Mouse (Mus musculus) heart, postnatal 36 days (tissue): ENCODE data around the gene Cnpy1. TPM values are rescaled to one million over a fixed set of nuclear protein-coding genes. Genes with fewer than 3 reads are reported as not detected.

ENCODE experiments used
- DNase-seq, 2 experiments: peaks; one replicate each; pipeline ENCODE4 v3.0.0; 2021 to 2022
- intact Hi-C: fragments of 180-260 bp; cut with DNase I; formaldehyde crosslinking; loops from one replicate; pipeline ENCODE4 v1.15.1; 2025
- total RNA-seq, 2 experiments: library from RNA; stranded (reverse); gene quantifications; 2 replicates each; pipeline ENCODE4 v1.2.3; 2021

Gene Cnpy1
- total RNA-seq, 2 experiments from 2014 or later: not detected

DNA sequence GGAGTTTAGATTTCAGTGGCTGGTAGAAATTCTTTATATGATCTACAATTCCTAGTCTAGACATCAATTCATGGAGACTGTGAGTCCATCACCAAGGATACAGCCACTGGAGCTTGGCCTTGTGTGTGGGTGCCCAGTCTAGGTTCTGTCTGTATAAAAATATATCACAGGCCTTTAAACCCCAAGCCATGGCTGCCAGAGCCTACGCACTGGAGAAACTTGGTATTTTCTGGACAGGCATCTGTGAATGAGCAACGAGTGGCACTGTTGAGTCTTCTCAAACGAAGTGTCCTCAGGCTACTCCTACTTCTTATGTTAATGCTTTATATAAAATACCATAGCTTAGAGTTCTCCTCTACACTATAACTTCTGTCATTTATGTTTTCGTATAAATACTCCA, 4.2 kb downstream of the Cnpy1 start:
- intact Hi-C loops: no loop called here
- DNase-seq: no peak

DNA sequence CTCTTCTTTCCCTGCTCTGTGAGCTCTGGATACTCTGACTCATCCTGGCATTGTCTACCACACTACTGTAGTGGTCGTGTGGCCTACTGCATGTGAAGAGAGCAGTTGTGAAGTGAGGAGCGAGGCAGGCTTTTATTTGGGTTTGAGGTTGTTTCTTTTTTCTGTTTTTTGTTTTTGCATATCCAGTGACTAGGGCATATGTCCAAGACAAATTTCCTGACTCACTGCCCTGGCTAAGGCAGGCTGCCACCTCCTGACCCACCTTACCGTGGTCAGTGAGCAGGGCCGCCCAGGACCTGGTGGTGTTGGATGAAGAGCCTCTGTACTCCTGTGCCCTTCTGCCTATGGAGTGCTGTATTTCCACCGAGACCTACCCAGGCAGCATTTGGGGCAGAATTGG, 5.8 kb downstream of the Cnpy1 start:
- DNase-seq: no peak
- intact Hi-C loops: no loop called here

- intact Hi-C loops: no loop called here
- DNase-seq: no peak
Observed at GRCm38 (mm10) chr5:28238876-28239275, 6.7 kb downstream of the Cnpy1 start.

DNA sequence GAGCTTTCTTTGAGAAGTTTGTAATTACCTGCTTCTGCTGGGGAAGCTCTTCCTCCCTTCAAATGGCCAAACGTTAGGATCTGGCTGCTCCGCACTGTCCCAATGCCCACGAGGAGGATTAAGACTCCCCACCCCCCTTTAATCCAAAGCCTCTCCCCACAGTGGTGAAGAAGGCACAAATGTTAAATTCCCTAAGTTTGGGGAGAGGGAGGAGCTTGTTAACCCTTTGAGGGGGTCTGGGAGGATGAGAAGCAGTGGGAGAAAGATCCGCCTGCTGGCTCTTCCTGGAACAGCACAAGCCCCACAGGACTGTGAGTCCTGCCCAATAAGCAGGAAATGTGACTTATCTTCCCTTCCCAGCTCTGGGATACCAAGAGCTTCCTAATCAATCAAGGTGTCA, 7.5 kb downstream of the Cnpy1 start:
- DNase-seq: no peak
- intact Hi-C loops: no loop called here

DNA sequence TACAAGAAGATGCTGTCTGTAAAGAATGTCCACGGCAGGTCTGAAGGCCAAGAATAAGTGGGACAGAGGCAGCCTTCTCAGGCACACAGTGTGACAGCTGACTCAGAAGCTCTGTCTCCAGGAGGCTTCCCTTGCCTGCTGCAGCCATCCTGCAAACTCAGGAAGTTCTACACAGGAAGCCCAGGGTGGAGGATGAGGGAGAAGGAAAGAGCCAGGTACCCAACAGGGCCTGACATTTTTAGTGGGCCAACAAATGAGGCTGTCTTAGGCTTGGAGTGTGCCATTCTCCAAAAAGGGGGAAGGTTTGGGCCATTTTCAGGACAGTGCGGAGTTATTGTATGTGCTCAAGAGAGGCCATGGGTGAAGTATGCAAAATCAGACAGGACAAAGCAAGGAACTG, 7.9 kb downstream of the Cnpy1 start:
- DNase-seq: no peak
- intact Hi-C loops: no loop called here

DNA sequence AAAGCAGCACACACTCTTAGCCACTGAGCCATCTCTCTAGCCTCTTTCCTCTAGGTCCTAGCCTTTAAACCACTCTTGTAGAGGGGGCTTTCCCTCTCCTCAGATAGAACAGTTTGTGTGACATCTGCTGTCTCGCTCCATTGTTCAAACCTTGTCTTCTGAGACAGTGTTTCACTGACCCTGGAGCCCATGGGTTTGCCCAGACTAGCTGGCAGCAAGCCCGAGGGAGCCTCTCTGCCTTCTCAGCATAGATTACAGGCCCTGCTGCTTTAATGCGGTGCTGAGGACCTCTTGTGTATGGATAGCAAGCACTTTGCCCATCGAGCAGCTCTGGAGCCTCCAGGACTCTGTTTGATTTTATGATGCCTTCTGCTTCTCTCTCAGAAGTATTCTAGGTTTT, 8.6 kb downstream of the Cnpy1 start:
- no peak for DNase-seq
- intact Hi-C loops: no loop called here

DNA sequence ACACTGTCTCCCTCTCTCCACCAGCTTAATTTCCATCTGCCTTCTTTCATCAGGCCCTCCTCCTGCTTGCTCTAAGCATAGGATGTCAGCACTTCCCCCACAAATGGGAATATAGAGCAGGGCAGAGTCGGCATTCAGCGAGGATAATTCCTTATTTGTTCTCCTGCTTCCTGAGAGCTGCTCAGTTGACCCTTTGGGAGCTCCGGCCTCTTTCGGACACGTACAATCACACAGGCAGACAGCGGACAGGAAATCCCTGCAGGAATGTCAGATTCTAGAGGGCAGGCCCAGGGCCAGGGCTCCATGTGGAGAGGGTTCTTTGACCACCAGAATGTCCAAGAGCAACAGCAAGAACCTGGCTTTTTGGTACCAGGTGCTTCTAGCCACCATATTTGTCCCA, 9.5 kb downstream of the Cnpy1 start:
- intact Hi-C loops: no loop called here
- no peak for DNase-seq

DNA sequence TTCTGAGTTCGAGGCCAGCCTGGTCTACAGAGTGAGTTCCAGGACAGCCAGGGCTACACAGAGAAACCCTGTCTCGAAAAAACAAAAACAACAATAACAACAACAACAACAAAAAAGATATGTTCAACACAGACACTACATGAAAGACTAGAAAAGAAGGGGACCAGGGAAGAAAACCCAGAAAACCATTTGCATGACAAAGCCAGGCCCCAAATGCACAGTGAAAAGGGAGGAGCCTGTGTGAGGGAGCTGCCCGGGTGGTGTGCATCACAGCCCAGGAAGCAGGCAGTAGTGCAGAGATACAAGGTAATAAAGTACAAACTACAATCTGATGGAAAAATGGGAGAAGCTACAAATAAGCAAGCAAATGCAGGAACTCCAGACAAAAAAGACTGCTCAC, 13.5 kb downstream of the Cnpy1 start:
- intact Hi-C loops: no loop called here
- no peak for DNase-seq

GRCm38 (mm10) chr5:28219596-28219995, 26.0 kb downstream of the Cnpy1 start:
- intact Hi-C loops: no loop called here
- DNase-seq: no peak

DNA sequence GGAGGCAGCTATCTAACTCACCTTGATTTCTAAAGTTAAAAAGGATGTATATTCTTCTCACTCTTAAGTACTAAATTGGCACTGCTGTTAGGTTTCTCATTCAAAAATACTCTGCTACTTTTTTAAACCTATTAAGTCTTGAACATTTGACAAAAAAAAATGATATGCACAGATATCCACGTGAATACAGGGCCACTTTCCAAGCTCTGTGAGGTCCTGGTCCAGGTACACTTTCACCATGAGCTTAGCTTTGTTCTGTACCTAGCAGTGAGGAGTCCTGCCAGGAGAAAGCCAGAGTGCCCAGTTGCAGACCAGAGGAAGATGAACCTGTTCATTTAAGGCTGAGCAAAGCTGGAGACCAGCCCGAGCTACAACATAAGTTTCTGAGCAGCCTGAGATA, 32.2 kb downstream of the Cnpy1 start:
- intact Hi-C loops: no loop called here
- DNase-seq: no peak

GRCm38 (mm10) chr5:28211651-28212310, 33.8 kb downstream of the Cnpy1 start:
- intact Hi-C loops: no loop called here
- DNase-seq: no peak

GRCm38 (mm10) chr5:28210591-28211550, 34.7 kb downstream of the Cnpy1 start:
- intact Hi-C loops: no loop called here
- no peak for DNase-seq

DNA sequence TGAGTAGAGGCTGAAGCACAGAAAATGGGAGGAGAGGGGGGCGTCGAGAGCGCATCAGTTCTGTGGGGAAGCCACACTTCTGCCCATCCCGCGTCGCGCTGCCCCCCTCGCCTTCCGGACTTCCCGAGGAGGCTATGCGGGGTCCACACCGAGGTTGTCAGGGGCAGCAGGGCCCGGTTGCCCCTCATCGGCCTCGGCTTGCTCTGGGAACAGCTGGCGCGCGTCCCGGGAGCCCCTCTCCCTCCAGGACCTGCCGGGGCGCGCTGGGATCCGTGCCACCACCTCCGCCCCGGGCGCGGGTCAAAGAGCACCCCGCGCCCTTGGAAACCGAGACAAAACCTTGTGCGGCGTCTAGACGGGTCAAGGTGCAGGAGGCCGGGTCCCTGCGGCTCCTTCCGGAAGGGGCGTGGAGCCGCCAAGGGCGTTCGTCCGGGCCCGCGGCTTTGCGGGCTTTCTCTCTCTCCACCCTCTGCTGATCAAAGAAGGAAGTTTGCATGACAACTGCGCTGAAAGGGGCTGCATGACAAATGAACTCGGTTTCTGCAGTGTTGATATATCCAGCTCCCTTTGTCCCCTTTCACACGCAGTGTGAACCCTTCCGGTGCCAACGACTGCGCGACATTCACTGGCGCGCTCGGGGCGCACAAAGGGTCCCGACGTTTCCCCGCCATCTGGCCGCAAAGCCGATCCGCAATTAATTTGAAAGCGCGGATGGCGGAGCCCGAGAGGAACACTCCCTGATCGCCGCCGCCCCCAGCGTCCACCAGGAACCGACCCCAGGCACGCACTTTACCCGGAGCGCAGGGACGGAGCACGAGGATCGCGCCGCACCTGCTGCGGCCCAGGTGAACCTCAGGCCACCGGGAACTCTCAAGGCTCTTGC, 35.8 kb downstream of the Cnpy1 start:
- DNase-seq: no peak
- intact Hi-C loops: no loop called here

DNA sequence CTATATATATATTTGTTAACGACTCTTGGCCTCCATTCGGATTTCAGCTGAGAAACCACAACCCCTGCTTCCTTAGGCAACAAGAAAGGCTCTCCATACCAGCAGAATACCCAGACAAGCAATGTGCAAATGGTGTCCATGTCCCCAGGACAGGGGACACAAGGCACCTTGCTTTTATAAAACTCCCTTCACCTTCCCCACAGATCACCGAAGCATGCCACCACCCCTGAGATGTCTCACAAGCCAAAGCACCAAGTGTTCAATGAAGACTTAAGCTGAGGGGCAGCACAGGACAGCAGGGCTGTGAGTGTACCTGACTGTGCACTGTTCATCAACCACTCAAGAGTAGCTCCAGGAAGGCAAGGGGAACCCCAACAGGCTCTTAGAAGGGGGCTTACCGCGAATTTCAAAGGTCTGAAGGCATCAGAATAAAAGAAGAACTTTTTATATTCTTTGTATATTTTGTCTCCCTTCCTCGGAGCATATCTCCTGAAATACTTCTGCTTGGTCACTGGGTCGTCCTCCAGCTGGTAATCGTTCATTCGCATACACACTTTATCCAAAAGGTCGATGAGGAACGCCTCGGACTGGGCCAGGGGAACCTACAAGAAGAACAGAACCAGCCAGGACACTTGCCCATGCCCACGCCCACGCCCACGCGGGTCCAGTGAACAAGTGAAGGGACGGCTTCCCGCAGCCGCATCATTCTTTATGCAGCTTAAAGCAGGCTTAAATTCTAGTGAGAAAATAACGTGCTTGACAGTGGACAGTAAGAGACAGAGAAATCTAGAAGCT, 36.7 kb downstream of the Cnpy1 start:
- intact Hi-C loops: no loop called here
- no peak for DNase-seq

GRCm38 (mm10) chr5:28207043-28207442, 38.6 kb downstream of the Cnpy1 start:
- DNase-seq: no peak
- intact Hi-C loops: no loop called here

DNA sequence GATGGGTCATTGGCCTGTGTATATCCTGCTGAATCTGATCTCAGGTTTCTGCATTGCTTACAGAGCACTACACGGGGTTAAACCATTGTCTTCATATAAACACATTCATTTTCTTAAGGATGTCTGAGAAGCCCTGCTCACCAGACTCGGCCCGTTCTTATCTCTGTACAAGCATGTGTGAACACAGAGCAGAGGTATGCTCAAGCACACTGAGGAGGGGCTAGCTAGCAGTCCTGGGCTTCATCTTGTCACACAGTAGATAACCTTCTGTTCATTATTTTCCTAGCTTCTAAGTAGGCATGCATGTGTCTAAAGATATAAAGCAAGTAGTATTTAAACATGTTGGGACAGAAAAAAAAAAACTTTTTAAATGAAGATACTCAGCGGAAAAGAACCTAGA, 39.2 kb downstream of the Cnpy1 start:
- DNase-seq: no peak
- intact Hi-C loops: no loop called here

DNA sequence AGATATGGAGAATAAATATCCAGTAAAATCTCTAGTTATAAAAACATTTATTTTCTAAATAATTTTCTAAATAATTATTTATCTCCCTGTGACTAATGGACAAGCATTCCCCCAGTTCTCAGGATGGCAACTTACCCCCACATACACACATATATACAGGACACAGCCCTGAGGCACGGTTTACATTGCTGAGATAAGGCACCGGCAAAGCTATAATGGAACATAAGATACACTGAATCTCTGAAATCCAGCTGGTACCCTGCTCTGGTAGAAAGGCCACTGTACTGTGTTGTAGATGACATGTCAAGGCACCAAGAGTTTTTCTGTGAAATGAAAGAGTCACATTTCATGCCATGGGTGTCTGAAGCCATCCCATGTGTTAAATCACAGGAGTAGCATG, 40.9 kb downstream of the Cnpy1 start:
- intact Hi-C loops: no loop called here
- DNase-seq: no peak

DNA sequence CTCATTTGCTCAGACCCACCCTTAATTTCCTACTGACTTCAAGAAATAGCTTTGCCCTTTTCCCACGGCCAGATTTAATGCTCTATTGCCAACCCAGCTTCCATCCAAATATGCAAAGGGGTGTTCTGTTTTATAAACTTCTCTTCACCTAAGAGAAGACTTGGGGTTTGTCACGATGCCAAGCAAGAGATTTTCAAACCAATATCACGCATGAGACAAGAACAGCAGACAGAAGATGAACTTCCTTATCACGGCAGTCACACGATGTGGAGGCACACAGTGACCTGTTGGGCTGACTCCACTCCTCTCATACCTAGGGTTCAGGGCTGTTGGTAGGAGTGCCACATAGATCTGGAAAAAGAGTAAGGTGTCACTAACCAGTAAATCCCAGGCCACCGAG, 42.5 kb downstream of the Cnpy1 start:
- intact Hi-C loops: no loop called here
- DNase-seq: no peak

DNA sequence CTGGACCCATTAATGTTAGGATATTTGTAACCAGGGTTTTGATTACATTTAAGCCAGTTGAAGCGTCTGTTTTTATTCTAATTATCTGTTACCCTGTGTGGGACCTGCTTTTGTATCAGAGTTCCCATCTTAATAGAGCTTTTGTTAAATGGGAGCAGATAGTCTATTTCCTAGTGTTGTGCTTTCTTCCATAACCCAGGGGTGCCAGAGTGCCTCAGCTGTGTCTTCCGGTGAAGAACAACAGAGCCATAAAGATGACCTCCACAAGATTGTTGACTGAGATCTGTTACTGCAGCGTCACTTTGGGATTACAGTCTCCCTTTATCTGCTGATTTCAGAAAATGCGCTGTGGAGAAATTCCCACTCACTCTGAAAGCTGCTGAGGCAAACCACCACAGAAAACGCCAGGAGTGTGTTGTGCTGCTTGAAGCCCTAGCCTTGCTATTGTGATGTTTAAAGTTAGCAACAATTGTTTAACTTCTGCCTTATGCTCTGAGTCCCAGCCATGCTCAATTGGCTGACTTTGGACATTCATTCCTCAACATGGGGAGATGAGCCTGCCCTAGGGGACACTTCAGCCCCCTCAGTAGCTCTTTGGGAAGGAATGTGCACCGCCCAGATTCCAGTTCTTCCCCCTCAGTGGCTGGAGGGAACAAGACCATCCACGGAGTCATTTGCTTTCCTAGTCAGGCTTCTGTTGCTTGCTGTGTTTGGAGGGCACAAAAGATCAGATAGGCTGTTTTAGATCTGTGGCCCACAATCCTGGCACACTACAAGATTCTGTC, 46.3 kb downstream of the Cnpy1 start:
- intact Hi-C loops: no loop called here
- DNase-seq: no peak

- DNase-seq: no peak
- intact Hi-C loops: no loop called here
Observed at GRCm38 (mm10) chr5:28195473-28195872, 50.1 kb downstream of the Cnpy1 start.
